Mouse (Mus musculus) spleen, postnatal 36 days (tissue): ENCODE measurements around the gene Xk.
"Not testable (repeated sequence)": the region's sequence is repeated elsewhere in the genome, so short reads cannot be mapped to it uniquely, and the experiment has no call there.

Experiments used
- DNase-seq, 2 experiments: peaks; one replicate each; pipeline ENCODE4 v3.0.0; 2022; ENCODE audit warnings: low spot score in 2 of 2, mixed read lengths in 1 of 2

Gene Xk

GRCm38 (mm10) chrX:9316457-9316856, 43.9 kb downstream of the Xk start:
- not testable (repeated sequence) for DNase-seq

- not testable (repeated sequence) for DNase-seq
Observed at GRCm38 (mm10) chrX:9327954-9328353, 55.4 kb downstream of the Xk start.

DNA sequence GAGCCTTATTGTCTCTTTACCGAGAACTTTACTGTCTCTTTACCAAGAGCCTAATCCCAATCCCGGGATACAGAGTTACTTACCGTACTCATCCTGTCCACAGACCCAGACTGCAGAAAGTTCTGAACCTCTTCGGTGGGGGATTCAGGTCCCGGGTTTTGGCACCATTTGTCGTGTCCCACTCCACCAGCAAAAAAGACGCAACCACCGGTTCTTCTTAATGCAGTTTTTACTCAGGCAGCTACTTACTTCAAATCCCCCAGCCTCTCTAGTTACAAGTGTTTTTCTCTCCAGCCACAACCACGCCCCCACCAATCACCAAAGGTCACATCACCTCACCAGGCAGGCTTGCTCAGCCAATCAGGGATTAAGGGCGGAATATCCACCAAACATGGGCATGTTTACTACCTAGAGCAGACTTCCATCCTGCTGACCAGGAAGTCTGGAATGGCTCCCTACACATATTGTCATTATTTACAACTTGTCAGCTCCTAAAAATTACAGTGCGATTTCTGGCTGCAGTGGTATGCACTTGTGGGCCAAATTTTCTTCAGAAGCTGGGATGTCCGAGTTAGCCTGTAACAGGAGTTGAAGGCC, 59.9 kb downstream of the Xk start:
- DNase-seq: peak in 1 of 2 experiments; percentile 29

- peak; percentile 13 to 64 for DNase-seq
Observed at GRCm38 (mm10) chrX:9333035-9333434, 60.5 kb downstream of the Xk start.

GRCm38 (mm10) chrX:9334996-9335395, 62.4 kb downstream of the Xk start:
- DNase-seq: not testable (repeated sequence)

GRCm38 (mm10) chrX:9350327-9350726, 77.8 kb downstream of the Xk start, which contains the start of gene H2al1k:
Gene H2al1k, plus strand, starts transcription at chrX:9350627.
- not testable (repeated sequence) for DNase-seq
